In genomic region chr14:75540216-75540995, GRCm38 (mm10) we compare ENCODE assay signal across 16 mouse cellular contexts. TPM values are rescaled to one million over a fixed set of nuclear protein-coding genes. Genes with fewer than 3 reads are reported as not detected.
DNase-seq lines count a peak whose midpoint lies in the region; ATAC-seq lines count a peak whose summit lies in the region.
"Had no signal": no experiment of that assay in that cellular context is flagged by ENCODE, and none has a peak within 500 bp of the region (broad histone marks: within the 10 kb centered on the region; RNA-seq: fewer than 3 reads in every experiment).

No protein-coding gene starts in this region.

- 61% methylated on average over 17 of the region's 17 CpGs for WGBS in forebrain, embryonic 13.5 days
- 55% methylated on average over 17 of the region's 17 CpGs for WGBS in hindbrain, embryonic 12.5 days
- 66% methylated on average over 17 of the region's 17 CpGs for WGBS in kidney, embryonic 15.5 days
- WGBS in midbrain, embryonic 14.5 days = 54% methylated on average over 17 of the region's 17 CpGs
- WGBS in intestine, embryonic 15.5 days = 68% methylated on average over 17 of the region's 17 CpGs

- peak overlapping the region; percentile 63 for H3K27ac ChIP-seq in forebrain, embryonic 13.5 days
- peak overlapping the region; percentile 85 for H3K27ac ChIP-seq in hindbrain, embryonic 12.5 days
- H3K27ac ChIP-seq in kidney, embryonic 15.5 days = peak overlapping the region; percentile 77
- H3K27ac ChIP-seq in midbrain, embryonic 14.5 days (replicated peaks; ENCODE audit: low read depth, low read length) = peak overlapping the region; percentile 58
- H3K27ac ChIP-seq in intestine, embryonic 15.5 days = no peak overlapping the region
- H3K27ac ChIP-seq: liver, embryonic 13.5 days had no signal

- H3K4me3 ChIP-seq in forebrain, embryonic 13.5 days = no peak overlapping the region
- no peak overlapping the region for H3K4me3 ChIP-seq in hindbrain, embryonic 12.5 days
- H3K4me3 ChIP-seq in kidney, embryonic 15.5 days (replicated peaks) = no peak overlapping the region
- H3K4me3 ChIP-seq in midbrain, embryonic 14.5 days (replicated peaks; ENCODE audit: low read depth, low read length) = no peak overlapping the region
- H3K4me3 ChIP-seq in intestine, embryonic 15.5 days (replicated peaks) = no peak overlapping the region
- H3K4me3 ChIP-seq: liver, embryonic 13.5 days; myocyte had no signal

- no peaks in the 10 kb centered on the region for H3K9me3 ChIP-seq in forebrain, embryonic 13.5 days (replicated peaks)
- H3K9me3 ChIP-seq in hindbrain, embryonic 12.5 days (replicated peaks) = no peaks in the 10 kb centered on the region
- H3K9me3 ChIP-seq in kidney, embryonic 15.5 days (replicated peaks) = no peaks in the 10 kb centered on the region
- no peaks in the 10 kb centered on the region for H3K9me3 ChIP-seq in midbrain, embryonic 14.5 days (ENCODE audit: control insufficient read depth, low read length)
- H3K9me3 ChIP-seq in intestine, embryonic 15.5 days = no peaks in the 10 kb centered on the region
- H3K9me3 ChIP-seq: liver, embryonic 13.5 days had no signal

- no peaks in the 10 kb centered on the region for H3K36me3 ChIP-seq in forebrain, embryonic 13.5 days (ENCODE audit: poor library complexity, severe bottlenecking)
- no peaks in the 10 kb centered on the region for H3K36me3 ChIP-seq in hindbrain, embryonic 12.5 days
- H3K36me3 ChIP-seq in kidney, embryonic 15.5 days = no peaks in the 10 kb centered on the region
- H3K36me3 ChIP-seq in midbrain, embryonic 14.5 days (ENCODE audit: control insufficient read depth, insufficient read depth, low read length) = no peaks in the 10 kb centered on the region
- H3K36me3 ChIP-seq in intestine, embryonic 15.5 days = no peaks in the 10 kb centered on the region
- H3K36me3 ChIP-seq: liver, embryonic 13.5 days had no signal

- DNase-seq in midbrain, embryonic 14.5 days = no peak
- no peak for DNase-seq in gastrocnemius, adult 8-10 months (ENCODE audit: low spot score in 2 of 2)
- DNase-seq: heart, postnatal 10 days; liver, embryonic 13.5 days; lung, postnatal 14 days; thymus, postnatal 4 days had no signal

- H3K9ac ChIP-seq in forebrain, embryonic 13.5 days = no peak overlapping the region
- H3K9ac ChIP-seq in hindbrain, embryonic 12.5 days = no peak overlapping the region
- H3K9ac ChIP-seq in kidney, embryonic 15.5 days = no peak overlapping the region
- H3K9ac ChIP-seq in midbrain, embryonic 14.5 days (replicated peaks; ENCODE audit: low read length) = no peak overlapping the region
- H3K9ac ChIP-seq in intestine, embryonic 15.5 days = no peak overlapping the region
- H3K9ac ChIP-seq: liver, embryonic 13.5 days had no signal

- peak; percentile 64 for ATAC-seq in forebrain, embryonic 13.5 days
- no peak; the same call in 1 of the 2 replicates for ATAC-seq in hindbrain, embryonic 12.5 days (ENCODE audit: low FRiP score)
- peak; percentile 43; the same call in 1 of the 2 replicates for ATAC-seq in kidney, embryonic 15.5 days (replicated peaks; ENCODE audit: low FRiP score)
- ATAC-seq in midbrain, embryonic 14.5 days (ENCODE audit: low FRiP score, low TSS enrichment) = peak; percentile 64
- no peak for ATAC-seq in monocyte, adult 5-6 weeks (replicated peaks; ENCODE audit: insufficient number of reproducible peaks, low FRiP score, low TSS enrichment, poor library complexity, severe bottlenecking)
- ATAC-seq in intestine, embryonic 15.5 days = no peak
- ATAC-seq: CD4-positive, CD25-positive, alpha-beta regulatory T cell, adult 4 months had no signal

- H3K4me2 ChIP-seq in forebrain, embryonic 13.5 days = 0 out of 2 replicates have a peak overlapping the region, but pooled peaks have one; percentile 27
- peak overlapping the region; percentile 21; the same call in 1 of the 2 replicates for H3K4me2 ChIP-seq in hindbrain, embryonic 12.5 days (replicated peaks)
- peak overlapping the region; percentile 14; the same call in 1 of the 2 replicates for H3K4me2 ChIP-seq in kidney, embryonic 15.5 days
- H3K4me2 ChIP-seq in midbrain, embryonic 14.5 days (ENCODE audit: low read length) = peak overlapping the region; percentile 39
- H3K4me2 ChIP-seq in intestine, embryonic 15.5 days (replicated peaks) = no peak overlapping the region
- H3K4me2 ChIP-seq: liver, embryonic 13.5 days had no signal

- H3K4me1 ChIP-seq in forebrain, embryonic 13.5 days = peaks cover 40% of the 10 kb centered on the region
- peaks cover 39% of the 10 kb centered on the region for H3K4me1 ChIP-seq in hindbrain, embryonic 12.5 days
- H3K4me1 ChIP-seq in kidney, embryonic 15.5 days = peaks cover 36% of the 10 kb centered on the region
- peaks cover 32% of the 10 kb centered on the region for H3K4me1 ChIP-seq in midbrain, embryonic 14.5 days (ENCODE audit: control insufficient read depth, insufficient read depth, low read length)
- H3K4me1 ChIP-seq in intestine, embryonic 15.5 days (replicated peaks) = no peaks in the 10 kb centered on the region

- H3K27me3 ChIP-seq in forebrain, embryonic 13.5 days = no peaks in the 10 kb centered on the region
- H3K27me3 ChIP-seq in hindbrain, embryonic 12.5 days = no peaks in the 10 kb centered on the region
- no peaks in the 10 kb centered on the region for H3K27me3 ChIP-seq in kidney, embryonic 15.5 days
- H3K27me3 ChIP-seq in midbrain, embryonic 14.5 days (ENCODE audit: control insufficient read depth, insufficient read depth, low read length) = no peaks in the 10 kb centered on the region
- H3K27me3 ChIP-seq in intestine, embryonic 15.5 days (replicated peaks) = no peaks in the 10 kb centered on the region
- H3K27me3 ChIP-seq: liver, embryonic 13.5 days had no signal

RNA-seq across cellular contexts. Expression of gene Spert, which starts 52.5 kb away (rescaled TPM):
- polyA plus RNA-seq in forebrain, embryonic 13.5 days (2015; fragmentation: Nextera tagmentation; extraction: Ambion mirVana) = not detected in 2 replicates
- not detected in 2 replicates for polyA plus RNA-seq in hindbrain, embryonic 12.5 days (2016; fragmentation: Nextera tagmentation; extraction: Ambion mirVana)
- polyA plus RNA-seq in kidney, embryonic 15.5 days (2015; fragmentation: Nextera tagmentation; extraction: Ambion mirVana) = not detected in 2 replicates
- not detected in 2 replicates for polyA plus RNA-seq in midbrain, embryonic 14.5 days (2014; fragmentation: Nextera tagmentation; extraction: Ambion mirVana)
- total RNA-seq in monocyte, adult 5-6 weeks (2017) = 4.4 TPM in 1 of 3 replicates, not detected in the others
- not detected in 2 replicates for polyA plus RNA-seq in intestine, embryonic 15.5 days (2015; fragmentation: Nextera tagmentation; extraction: Ambion mirVana)
- not detected for total RNA-seq in gastrocnemius, adult 8-10 months (2022)
- total RNA-seq: heart, postnatal 10 days; layer of hippocampus, adult 18-20 months; left cerebral cortex, postnatal 14 days had no signal
- polyA plus RNA-seq: CD4-positive, CD25-positive, alpha-beta regulatory T cell, adult 4 months; cortical plate, adult 2 months; liver, embryonic 13.5 days; myocyte had no signal

Comparison
In these comparisons a context has a peak if more than half of its experiments do, and no peak if none do; other contexts are left out.
1. ATAC-seq: peak in forebrain, embryonic 13.5 days (single experiment), kidney, embryonic 15.5 days (single experiment) and midbrain, embryonic 14.5 days (single experiment); none in hindbrain, embryonic 12.5 days (single experiment), monocyte, adult 5-6 weeks (single experiment) and intestine, embryonic 15.5 days (single experiment).